Mouse (Mus musculus): ENCODE measurements around the gene Tnfrsf18. TPM values are rescaled to one million over a fixed set of nuclear protein-coding genes. Genes with fewer than 3 reads are reported as not detected.
A peak's percentile ranks its signal among the peaks of the same experiment; 100 is the strongest.

The Tnfrsf18 gene
- polyA plus RNA-seq, 1 experiment from 2014 or later: 2.3 TPM

GRCm38 (mm10) chr4:156019771-156020170, 6.2 kb upstream of the Tnfrsf18 start:
- H3K9me3 ChIP-seq: no peaks in the 10 kb centered on the region
- no peak overlapping the region for H3K4me3 ChIP-seq
- peaks cover 31% of the 10 kb centered on the region for H3K36me3 ChIP-seq
- H3K27ac ChIP-seq: no peak overlapping the region
- no peaks in the 10 kb centered on the region for H3K4me1 ChIP-seq (replicated peaks)
- WGBS: 89% methylated on average over 12 of the region's 12 CpGs
- H3K9ac ChIP-seq: no peak overlapping the region
- no peak for ATAC-seq (ENCODE audit: low FRiP score)
- no peaks in the 10 kb centered on the region for H3K27me3 ChIP-seq
- H3K4me2 ChIP-seq: no peak overlapping the region

GRCm38 (mm10) chr4:156021381-156021780, 4.6 kb upstream of the Tnfrsf18 start:
- H3K4me1 ChIP-seq (replicated peaks): no peaks in the 10 kb centered on the region
- H3K9me3 ChIP-seq: no peaks in the 10 kb centered on the region
- no peak overlapping the region for H3K4me3 ChIP-seq
- H3K36me3 ChIP-seq: peaks cover 26% of the 10 kb centered on the region
- H3K27me3 ChIP-seq: no peaks in the 10 kb centered on the region
- 81% methylated on average over 3 of the region's 3 CpGs for WGBS
- ATAC-seq (ENCODE audit: low FRiP score): no peak
- no peak overlapping the region for H3K9ac ChIP-seq
- no peak overlapping the region for H3K27ac ChIP-seq
- no peak overlapping the region for H3K4me2 ChIP-seq

GRCm38 (mm10) chr4:156021942-156022419, 4.0 kb upstream of the Tnfrsf18 start:
- no peak overlapping the region for H3K4me3 ChIP-seq
- no peak overlapping the region for H3K4me2 ChIP-seq
- WGBS: 82% methylated on average over 9 of the region's 9 CpGs
- H3K27ac ChIP-seq: no peak overlapping the region
- no peaks in the 10 kb centered on the region for H3K4me1 ChIP-seq (replicated peaks)
- H3K27me3 ChIP-seq: no peaks in the 10 kb centered on the region
- ATAC-seq (ENCODE audit: low FRiP score): no peak
- no peaks in the 10 kb centered on the region for H3K9me3 ChIP-seq
- no peak overlapping the region for H3K9ac ChIP-seq
- peaks cover 29% of the 10 kb centered on the region for H3K36me3 ChIP-seq

GRCm38 (mm10) chr4:156023520-156023919, 2.4 kb upstream of the Tnfrsf18 start:
- Histone ChIP-seq H3K4me3 (no peak overlapping the region), H3K27me3 (no peaks in the 10 kb centered on the region), H3K4me1 (replicated peaks) (no peaks in the 10 kb centered on the region), H3K9ac (no peak overlapping the region), H3K9me3 (no peaks in the 10 kb centered on the region), H3K27ac (no peak overlapping the region), H3K36me3 (peaks cover 45% of the 10 kb centered on the region), H3K4me2 (no peak overlapping the region)
- 86% methylated on average over 9 of the region's 9 CpGs for WGBS
- ATAC-seq (ENCODE audit: low FRiP score): no peak

GRCm38 (mm10) chr4:156024184-156024583, 1.8 kb upstream of the Tnfrsf18 start:
- Histone ChIP-seq H3K4me2 (no peak overlapping the region), H3K4me1 (replicated peaks) (no peaks in the 10 kb centered on the region), H3K4me3 (no peak overlapping the region), H3K27ac (no peak overlapping the region), H3K27me3 (no peaks in the 10 kb centered on the region), H3K36me3 (peaks cover 48% of the 10 kb centered on the region), H3K9me3 (no peaks in the 10 kb centered on the region), H3K9ac (no peak overlapping the region)
- ATAC-seq (ENCODE audit: low FRiP score): no peak
- WGBS: 96% methylated on average over 7 of the region's 7 CpGs

- H3K4me3 ChIP-seq: no peak overlapping the region
- H3K27me3 ChIP-seq: no peaks in the 10 kb centered on the region
Observed at GRCm38 (mm10) chr4:156028580-156028979, 2.6 kb downstream of the Tnfrsf18 start.

GRCm38 (mm10) chr4:156030651-156031118, 4.7 kb downstream of the Tnfrsf18 start:
- Histone ChIP-seq H3K4me3 (peak overlapping the region; percentile 52), H3K9me3 (no peaks in the 10 kb centered on the region), H3K4me2 (peak overlapping the region; percentile 76), H3K9ac (peak overlapping the region; percentile 78), H3K27ac (peak overlapping the region; percentile 92), H3K27me3 (peaks cover 18% of the 10 kb centered on the region), H3K36me3 (peaks cover 36% of the 10 kb centered on the region), H3K4me1 (replicated peaks) (peaks cover 42% of the 10 kb centered on the region)
- no peak; the same call in 1 of the 2 replicates for ATAC-seq (ENCODE audit: low FRiP score)
- WGBS: 63% methylated on average over 9 of the region's 9 CpGs

More at GRCm38 (mm10) chr4:156028580-156028979, 2.6 kb downstream of the Tnfrsf18 start:
- no peak overlapping the region for H3K9ac ChIP-seq
- WGBS: 89% methylated on average over 7 of the region's 7 CpGs
- H3K9me3 ChIP-seq: no peaks in the 10 kb centered on the region
- peaks cover 39% of the 10 kb centered on the region for H3K36me3 ChIP-seq
- no peak overlapping the region for H3K4me2 ChIP-seq
- no peak overlapping the region for H3K27ac ChIP-seq
- H3K4me1 ChIP-seq (replicated peaks): peaks cover 32% of the 10 kb centered on the region
- ATAC-seq (ENCODE audit: low FRiP score): no peak

- no peaks in the 10 kb centered on the region for H3K9me3 ChIP-seq
- WGBS: 8% methylated on average over 7 of the region's 7 CpGs
- no peak for ATAC-seq (ENCODE audit: low FRiP score)
- H3K4me1 ChIP-seq (replicated peaks): peaks cover 42% of the 10 kb centered on the region
- H3K9ac ChIP-seq: peak overlapping the region; percentile 78
- peak overlapping the region; percentile 52 for H3K4me3 ChIP-seq
- peaks cover 24% of the 10 kb centered on the region for H3K27me3 ChIP-seq
- H3K36me3 ChIP-seq: peaks cover 31% of the 10 kb centered on the region
- peak overlapping the region; percentile 76 for H3K4me2 ChIP-seq
- H3K27ac ChIP-seq: peak overlapping the region; percentile 92
Observed at GRCm38 (mm10) chr4:156031255-156031592, 5.3 kb downstream of the Tnfrsf18 start.

- Histone ChIP-seq H3K9ac (peak overlapping the region; percentile 78), H3K9me3 (no peaks in the 10 kb centered on the region), H3K4me1 (replicated peaks) (peaks cover 42% of the 10 kb centered on the region), H3K4me2 (peak overlapping the region; percentile 76), H3K27ac (peak overlapping the region; percentile 92), H3K27me3 (peaks cover 29% of the 10 kb centered on the region), H3K36me3 (peaks cover 25% of the 10 kb centered on the region), H3K4me3 (peak overlapping the region; percentile 52)
- peak; percentile 92 for ATAC-seq (ENCODE audit: low FRiP score)
- 3% methylated on average over 24 of the region's 24 CpGs for WGBS
Observed at GRCm38 (mm10) chr4:156031593-156032391, 5.8 kb downstream of the Tnfrsf18 start.

- ATAC-seq (ENCODE audit: low FRiP score): no peak
- Histone ChIP-seq H3K36me3 (peaks cover 15% of the 10 kb centered on the region), H3K27me3 (peaks cover 29% of the 10 kb centered on the region), H3K9me3 (no peaks in the 10 kb centered on the region), H3K4me1 (replicated peaks) (peaks cover 42% of the 10 kb centered on the region), H3K4me3 (no peak overlapping the region), H3K9ac (peak overlapping the region; percentile 78; the same call in 1 of the 2 replicates), H3K4me2 (no peak overlapping the region), H3K27ac (peak overlapping the region; percentile 92; the same call in 1 of the 2 replicates)
- WGBS: 80% methylated on average over 4 of the region's 4 CpGs
Observed at GRCm38 (mm10) chr4:156032856-156033255, 6.9 kb downstream of the Tnfrsf18 start.

- Histone ChIP-seq H3K9ac (no peak overlapping the region), H3K9me3 (no peaks in the 10 kb centered on the region), H3K4me3 (no peak overlapping the region), H3K27me3 (peaks cover 29% of the 10 kb centered on the region), H3K4me2 (no peak overlapping the region), H3K27ac (no peak overlapping the region), H3K36me3 (peaks cover 7% of the 10 kb centered on the region), H3K4me1 (replicated peaks) (peaks cover 42% of the 10 kb centered on the region)
- WGBS: 46% methylated on average over 6 of the region's 6 CpGs
- no peak for ATAC-seq (ENCODE audit: low FRiP score)
Observed at GRCm38 (mm10) chr4:156033476-156034119, 7.6 kb downstream of the Tnfrsf18 start.

- Histone ChIP-seq H3K27ac (no peak overlapping the region), H3K4me1 (replicated peaks) (peaks cover 42% of the 10 kb centered on the region), H3K36me3 (peaks cover 3% of the 10 kb centered on the region), H3K4me3 (peak overlapping the region; percentile 28; the same call in 1 of the 2 replicates), H3K27me3 (peaks cover 29% of the 10 kb centered on the region), H3K4me2 (peak overlapping the region; percentile 49; the same call in 1 of the 2 replicates), H3K9me3 (no peaks in the 10 kb centered on the region), H3K9ac (no peak overlapping the region)
- 56% methylated on average over 4 of the region's 4 CpGs for WGBS
- ATAC-seq (ENCODE audit: low FRiP score): no peak
Observed at GRCm38 (mm10) chr4:156034301-156034700, 8.3 kb downstream of the Tnfrsf18 start.
